Mouse (Mus musculus) heart, embryonic 12.5 days (tissue): ENCODE data around the gene Tsga10. TPM values are rescaled to one million over a fixed set of nuclear protein-coding genes. Genes with fewer than 3 reads are reported as not detected.
"Not testable (repeated sequence)": the region's sequence is repeated elsewhere in the genome, so short reads cannot be mapped to it uniquely, and the experiment has no call there.

ENCODE experiments used
- ATAC-seq: fragments of 200-750 bp; cut with Nextera tagmentation; 2 replicates; pipeline ENCODE4 v1.8.0; 2017; ENCODE audit warnings: moderate TSS enrichment, moderate library complexity; ENCODE audit not compliant: insufficient number of reproducible peaks, low FRiP score
- H3K27ac ChIP-seq: fragments of 300-500 bp; sonication (generic); 2 replicates; pipeline ENCODE4 v1.5.1; 2016; ENCODE audit warnings: mild to moderate bottlenecking, moderate library complexity; ENCODE audit not compliant: poor library complexity, severe bottlenecking
- H3K27me3 ChIP-seq: fragments of 300-500 bp; sonication (generic); replicated peaks from 2 replicates; pipeline ENCODE4 v1.6.1; 2016; ENCODE audit warnings: mild to moderate bottlenecking, moderate library complexity
- H3K36me3 ChIP-seq: fragments of 300-500 bp; sonication (generic); 2 replicates; pipeline ENCODE4 v1.6.1; 2016; ENCODE audit warnings: mild to moderate bottlenecking, moderate library complexity
- H3K4me1 ChIP-seq: fragments of 300-500 bp; sonication (generic); replicated peaks from 2 replicates; pipeline ENCODE4 v1.6.1; 2016; ENCODE audit warnings: mild to moderate bottlenecking
- H3K4me2 ChIP-seq: fragments of 300-500 bp; sonication (generic); 2 replicates; pipeline ENCODE4 v1.6.1; 2016; ENCODE audit warnings: mild to moderate bottlenecking, moderate library complexity
- H3K4me3 ChIP-seq: fragments of 300-500 bp; sonication (generic); 2 replicates; pipeline ENCODE4 v1.5.1; 2016; ENCODE audit warnings: mild to moderate bottlenecking
- H3K9ac ChIP-seq: fragments of 300-500 bp; sonication (generic); 2 replicates; pipeline ENCODE4 v1.6.1; 2016; ENCODE audit warnings: mild to moderate bottlenecking, moderate library complexity
- H3K9me3 ChIP-seq: fragments of 300-500 bp; sonication (generic); replicated peaks from 2 replicates; pipeline ENCODE4 v1.6.1; 2016; ENCODE audit warnings: mild to moderate bottlenecking, moderate library complexity
- WGBS: fragments of 180-500 bp; shearing (Covaris S2); methylation state at CpG from one replicate; pipeline ENCODE4 v1.1.7; 2016; 5-methylcytosine and 5-hydroxymethylcytosine counted together
- polyA plus RNA-seq: library from polyadenylated mRNA; unstranded; fragments of >200 nt; fragmentation: Nextera tagmentation; extraction: Ambion mirVana; gene quantifications from 2 replicates; pipeline ENCODE4 v1.2.1, GENCODE M21; 2016

Gene Tsga10
- polyA plus RNA-seq, 1 experiment from 2014 or later: 5.5 TPM

GRCm38 (mm10) chr1:37719761-37720640 lies 146.2 kb downstream of the Tsga10 start, which contains the start of gene 2010300C02Rik:
Gene 2010300C02Rik, minus strand, starts transcription at chr1:37720085.
- Histone ChIP-seq H3K9me3 (no peaks in the 10 kb centered on the region), H3K4me2 (peak within 1 kb of the TSS; percentile 90), H3K4me3 (peak within 1 kb of the TSS; percentile 72), H3K27me3 (peaks cover 16% of the 10 kb centered on the region; the same call in 1 of the 2 replicates), H3K4me1 (peaks cover 5% of the 10 kb centered on the region; the same call in 1 of the 2 replicates), H3K9ac (peak within 1 kb of the TSS; percentile 79), H3K36me3 (no peaks in the 10 kb centered on the region), H3K27ac (no peak within 1 kb of the TSS)
- WGBS: under 1% methylated on average over 48 of the region's 69 CpGs
- ATAC-seq: peak; percentile 89

DNA sequence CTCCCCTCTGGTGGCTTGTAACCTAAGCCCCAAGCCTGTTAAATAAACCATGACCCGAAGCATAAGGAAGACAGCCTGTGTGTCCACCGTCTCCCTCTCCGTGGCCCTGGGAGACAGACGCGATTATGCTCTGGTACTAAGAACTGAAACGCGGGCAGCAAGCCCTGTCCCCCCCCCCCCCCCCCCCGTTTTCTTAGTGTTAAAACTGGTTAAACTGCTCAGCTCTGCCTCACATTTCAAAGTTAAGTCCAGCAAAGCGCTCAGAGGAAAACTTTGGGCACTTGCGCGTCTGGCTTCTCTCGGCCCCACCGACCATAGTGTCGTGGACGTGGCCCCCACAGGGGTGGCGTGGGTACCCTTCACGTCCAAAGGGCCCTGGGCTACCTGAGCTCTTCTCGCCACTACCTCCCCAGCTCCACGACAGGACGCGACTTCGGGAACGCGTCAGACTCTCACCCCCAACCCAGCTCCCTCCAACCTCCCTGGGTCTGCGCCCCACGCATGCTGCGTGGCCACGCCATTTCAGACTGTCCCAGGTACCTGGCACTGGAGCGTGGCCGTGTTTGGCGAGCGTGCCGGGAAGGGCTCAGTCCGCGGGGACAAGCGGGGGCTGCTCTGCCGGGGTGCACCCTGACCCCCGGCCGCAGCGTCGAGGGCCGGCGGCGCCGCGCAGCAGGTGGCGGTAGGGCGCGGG lies 147.1 kb downstream of the Tsga10 start:
- H3K9ac ChIP-seq: peak overlapping the region; percentile 79
- peaks cover 18% of the 10 kb centered on the region; the same call in 1 of the 2 replicates for H3K27me3 ChIP-seq
- H3K4me1 ChIP-seq: peaks cover 5% of the 10 kb centered on the region; the same call in 1 of the 2 replicates
- peak overlapping the region; percentile 90 for H3K4me2 ChIP-seq
- H3K36me3 ChIP-seq: no peaks in the 10 kb centered on the region
- peak; percentile 40 for ATAC-seq
- H3K4me3 ChIP-seq: peak overlapping the region; percentile 72
- H3K27ac ChIP-seq: no peak overlapping the region
- WGBS: 6% methylated on average over 48 of the region's 49 CpGs
- no peaks in the 10 kb centered on the region for H3K9me3 ChIP-seq

GRCm38 (mm10) chr1:37718516-37718915 lies 147.7 kb downstream of the Tsga10 start:
- no peaks in the 10 kb centered on the region for H3K9me3 ChIP-seq
- 61% methylated on average over 7 of the region's 7 CpGs for WGBS
- ATAC-seq: no peak
- H3K4me1 ChIP-seq: peaks cover 5% of the 10 kb centered on the region; the same call in 1 of the 2 replicates
- no peak overlapping the region for H3K4me2 ChIP-seq
- no peak overlapping the region for H3K27ac ChIP-seq
- H3K27me3 ChIP-seq: peaks cover 18% of the 10 kb centered on the region; the same call in 1 of the 2 replicates
- H3K4me3 ChIP-seq: no peak overlapping the region
- H3K36me3 ChIP-seq: no peaks in the 10 kb centered on the region
- H3K9ac ChIP-seq: no peak overlapping the region

DNA sequence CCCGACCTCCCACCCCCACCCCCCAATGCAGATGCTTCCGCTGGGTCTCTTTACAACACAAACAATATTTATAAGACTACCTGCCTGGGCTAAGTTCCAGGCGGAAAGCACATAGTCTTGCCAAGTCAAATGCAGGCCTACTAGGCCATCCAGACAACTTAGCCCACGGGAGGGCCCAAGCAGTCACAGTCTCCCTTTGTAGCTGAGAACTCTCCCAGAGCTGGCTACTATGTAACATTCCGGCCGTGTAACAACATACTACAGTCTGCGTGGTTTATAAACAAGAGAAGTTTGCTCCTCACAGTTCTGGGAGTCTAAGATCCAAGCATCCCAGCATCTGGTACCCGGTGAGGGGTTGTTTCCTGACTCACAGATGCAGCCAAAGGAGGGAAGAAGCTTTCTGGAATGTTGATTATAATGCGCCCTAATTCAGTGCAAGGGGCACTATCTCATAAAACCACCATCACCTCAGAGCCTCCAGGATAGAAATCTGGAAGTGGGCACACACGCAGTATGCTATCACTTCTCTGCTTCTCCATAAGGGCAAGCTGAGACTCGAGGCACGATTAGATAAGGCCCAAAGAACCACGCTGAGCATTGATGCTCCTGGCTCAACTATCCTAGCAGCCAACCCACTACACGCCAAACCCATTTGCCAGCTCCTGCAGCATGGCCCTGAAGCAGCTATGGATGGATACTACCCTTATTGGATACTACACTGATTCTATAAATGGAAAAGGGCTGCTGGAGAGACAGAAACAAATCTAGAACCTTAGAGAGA lies 148.6 kb downstream of the Tsga10 start:
- no peak overlapping the region for H3K27ac ChIP-seq
- ATAC-seq: no peak
- H3K27me3 ChIP-seq: peaks cover 18% of the 10 kb centered on the region; the same call in 1 of the 2 replicates
- no peak overlapping the region for H3K9ac ChIP-seq
- no peak overlapping the region for H3K4me2 ChIP-seq
- no peaks in the 10 kb centered on the region for H3K36me3 ChIP-seq
- H3K4me1 ChIP-seq: peaks cover 5% of the 10 kb centered on the region; the same call in 1 of the 2 replicates
- H3K4me3 ChIP-seq: no peak overlapping the region
- WGBS: 73% methylated on average over 14 of the region's 14 CpGs
- no peaks in the 10 kb centered on the region for H3K9me3 ChIP-seq

DNA sequence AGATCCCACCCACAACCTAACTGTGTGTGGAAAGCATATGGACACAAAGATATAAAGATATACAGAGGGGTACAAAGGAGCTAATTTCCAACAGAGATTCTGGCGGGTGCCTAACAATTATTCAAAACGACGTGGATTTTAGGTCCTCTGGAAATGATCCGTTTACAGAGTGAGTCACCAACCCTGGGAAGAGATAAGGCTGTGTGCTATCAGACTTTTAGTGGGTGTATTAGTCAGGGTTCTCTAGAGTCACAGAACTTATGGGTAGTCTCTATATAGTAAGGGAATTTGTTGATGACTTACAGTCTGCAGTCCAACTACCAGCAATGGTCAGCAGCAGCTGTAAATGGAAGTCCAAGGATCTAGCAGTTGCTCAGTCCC lies 153.9 kb downstream of the Tsga10 start:
- not testable (repeated sequence) for H3K36me3 ChIP-seq, H3K4me1 ChIP-seq, H3K4me2 ChIP-seq, H3K4me3 ChIP-seq, H3K9ac ChIP-seq, H3K27me3 ChIP-seq, H3K9me3 ChIP-seq, ATAC-seq, H3K27ac ChIP-seq
- 26% methylated on average over 4 of the region's 4 CpGs for WGBS

DNA sequence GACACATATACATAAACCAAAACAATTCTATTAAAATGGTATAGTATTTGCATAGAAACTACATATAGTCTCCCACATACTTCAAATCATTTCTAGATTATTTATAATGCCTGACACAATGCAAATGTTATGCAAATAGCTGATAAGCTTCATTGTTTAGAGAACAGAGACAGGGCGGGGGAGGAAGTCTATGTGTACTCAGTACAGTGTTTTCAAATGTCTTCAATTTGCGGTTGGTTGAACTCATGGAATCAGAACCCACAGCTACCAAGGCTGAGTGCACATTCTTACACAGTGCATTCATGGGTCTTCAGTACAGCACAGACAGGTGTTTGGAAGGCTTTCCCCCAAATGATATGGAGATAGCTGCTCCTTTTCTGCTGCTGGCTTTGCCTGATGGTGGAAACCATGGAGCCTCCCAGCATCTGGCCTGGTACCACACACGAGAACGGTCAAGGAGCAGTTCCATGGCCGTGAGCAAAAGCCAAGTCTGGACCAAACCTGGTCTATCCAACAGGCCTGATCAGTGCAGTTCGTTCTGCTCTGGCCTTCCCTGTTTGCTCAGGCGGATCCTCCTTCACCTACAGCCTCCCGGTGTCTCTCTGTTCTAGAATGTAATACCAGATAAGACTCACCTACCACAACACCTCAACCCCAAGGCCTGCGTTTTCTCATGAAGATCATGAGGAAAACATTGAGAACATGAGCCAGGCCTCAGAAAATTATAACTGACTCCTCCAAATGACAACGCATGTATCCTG lies 154.5 kb downstream of the Tsga10 start:
- Histone ChIP-seq H3K9me3 (no peaks in the 10 kb centered on the region), H3K27me3 (0 out of 2 replicates have a peak, but pooled peaks cover 3% of the 10 kb centered on the region), H3K36me3 (no peaks in the 10 kb centered on the region), H3K9ac (no peak overlapping the region), H3K4me1 (no peaks in the 10 kb centered on the region), H3K4me2 (no peak overlapping the region), H3K4me3 (no peak overlapping the region), H3K27ac (no peak overlapping the region)
- 79% methylated on average over 10 of the region's 10 CpGs for WGBS
- ATAC-seq: no peak

DNA sequence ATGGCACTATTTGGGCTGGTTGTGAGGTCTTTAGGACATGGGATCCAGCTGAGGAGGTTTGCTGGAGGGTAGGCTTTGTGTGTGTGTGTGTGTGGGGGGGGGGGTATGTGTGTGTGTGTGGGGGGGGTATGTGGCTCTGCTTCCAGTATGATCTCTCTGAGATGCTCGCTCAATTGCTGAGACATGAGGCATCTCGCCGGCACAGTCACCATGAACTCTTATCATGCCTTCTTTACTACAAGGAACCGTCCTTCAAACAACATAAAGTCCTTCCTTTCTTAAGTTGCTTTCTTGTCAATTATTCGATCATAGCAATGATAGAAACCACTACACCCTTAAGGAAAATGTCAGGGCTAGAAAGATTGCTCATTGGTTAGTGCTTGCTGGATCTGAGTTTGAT lies 155.1 kb downstream of the Tsga10 start:
- 89% methylated on average over 5 of the region's 5 CpGs for WGBS
- no peak overlapping the region for H3K27ac ChIP-seq
- H3K36me3 ChIP-seq: no peaks in the 10 kb centered on the region
- no peak for ATAC-seq
- 0 out of 2 replicates have a peak, but pooled peaks cover 3% of the 10 kb centered on the region for H3K27me3 ChIP-seq
- H3K4me1 ChIP-seq: no peaks in the 10 kb centered on the region
- no peak overlapping the region for H3K4me2 ChIP-seq
- no peak overlapping the region for H3K9ac ChIP-seq
- H3K9me3 ChIP-seq: no peaks in the 10 kb centered on the region
- H3K4me3 ChIP-seq: no peak overlapping the region

DNA sequence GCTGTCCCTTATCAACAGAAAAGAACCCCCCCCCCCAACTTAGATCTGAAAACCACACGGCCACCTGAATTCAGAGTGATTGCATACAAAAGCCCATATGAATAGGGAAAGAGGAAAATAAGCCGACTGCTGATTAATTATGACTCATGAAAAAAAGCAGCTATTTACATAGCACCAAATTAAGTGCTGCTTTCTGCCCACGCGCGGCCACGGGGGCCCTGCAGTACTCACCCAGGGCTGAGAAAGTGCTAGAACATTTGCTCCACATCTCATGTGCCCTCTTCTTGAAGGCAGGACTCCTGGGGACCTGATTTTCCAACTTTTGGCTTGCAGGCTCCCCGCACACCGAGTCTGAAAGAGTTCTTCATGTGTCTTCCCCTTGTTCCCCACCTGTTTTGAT lies 156.5 kb downstream of the Tsga10 start:
- Histone ChIP-seq H3K27ac (no peak overlapping the region), H3K36me3 (no peaks in the 10 kb centered on the region), H3K4me2 (no peak overlapping the region), H3K4me1 (no peaks in the 10 kb centered on the region), H3K27me3 (0 out of 2 replicates have a peak, but pooled peaks cover under 1% of the 10 kb centered on the region), H3K4me3 (no peak overlapping the region), H3K9me3 (no peaks in the 10 kb centered on the region), H3K9ac (no peak overlapping the region)
- 77% methylated on average over 8 of the region's 8 CpGs for WGBS
- ATAC-seq: no peak

GRCm38 (mm10) chr1:37708270-37708955 lies 157.8 kb downstream of the Tsga10 start:
- Histone ChIP-seq H3K4me2 (no peak overlapping the region), H3K9ac (no peak overlapping the region), H3K4me1 (no peaks in the 10 kb centered on the region), H3K4me3 (no peak overlapping the region), H3K27ac (no peak overlapping the region), H3K9me3 (no peaks in the 10 kb centered on the region), H3K36me3 (no peaks in the 10 kb centered on the region), H3K27me3 (no peaks in the 10 kb centered on the region)
- WGBS: 80% methylated on average over 6 of the region's 6 CpGs
- no peak for ATAC-seq
